Mouse (Mus musculus) lung, adult 2 months (tissue): ENCODE measurements at regions not wholly inside any gene's neighbourhood (a gene's known extent, or its start where the extent isn't known, plus 50 kb on each side); places are given as distances from the start of the nearest gene placed in this dataset.
"Not testable (repeated sequence)": the region's sequence is repeated elsewhere in the genome, so short reads cannot be mapped to it uniquely, and the experiment has no call there.

Experiments
- DNase-seq: peaks from one replicate; pipeline ENCODE4 v3.0.0; 2022
- H3K4me1 ChIP-seq: fragments of 200-500 bp; 2 replicates; pipeline ENCODE4 v1.6.1; 2011; ENCODE audit warnings: low read length; ENCODE audit not compliant: control insufficient read depth, insufficient read depth
- H3K4me3 ChIP-seq: fragments of 200-500 bp; replicated peaks from 2 replicates; pipeline ENCODE3; 2011; ENCODE audit warnings: low read depth, mild to moderate bottlenecking, control low read depth, low read length; ENCODE audit errors: extremely low read depth
- CTCF ChIP-seq: fragments of 200-500 bp; IDR thresholded peaks from 2 replicates; pipeline ENCODE4 v1.5.1; 2011; ENCODE audit warnings: mild to moderate bottlenecking, low read length, control low read depth; ENCODE audit not compliant: insufficient read depth
- POLR2A ChIP-seq: fragments of 200-500 bp; IDR thresholded peaks from 2 replicates; pipeline ENCODE4 v1.6.1; 2011; ENCODE audit warnings: low read depth, mild to moderate bottlenecking, control low read depth, low read length, borderline replicate concordance; ENCODE audit errors: extremely low read depth
- WGBS: fragments of 180-500 bp; shearing (Covaris S2); methylation state at CpG from one replicate; pipeline ENCODE4 v1.1.7; 2018; 5-methylcytosine and 5-hydroxymethylcytosine counted together

- TF ChIP-seq CTCF (no peak), POLR2A (no peak)
- Histone ChIP-seq H3K4me1 (no peaks in the 10 kb centered on the region), H3K4me3 (no peak overlapping the region)
- DNase-seq, result peak; percentile 15
- 8% methylated on average over 2 of the region's 2 CpGs for WGBS
These were observed 91.5 kb upstream of the Zfp746 start for GRCm38 (mm10) chr6:48177936-48178335.

DNA sequence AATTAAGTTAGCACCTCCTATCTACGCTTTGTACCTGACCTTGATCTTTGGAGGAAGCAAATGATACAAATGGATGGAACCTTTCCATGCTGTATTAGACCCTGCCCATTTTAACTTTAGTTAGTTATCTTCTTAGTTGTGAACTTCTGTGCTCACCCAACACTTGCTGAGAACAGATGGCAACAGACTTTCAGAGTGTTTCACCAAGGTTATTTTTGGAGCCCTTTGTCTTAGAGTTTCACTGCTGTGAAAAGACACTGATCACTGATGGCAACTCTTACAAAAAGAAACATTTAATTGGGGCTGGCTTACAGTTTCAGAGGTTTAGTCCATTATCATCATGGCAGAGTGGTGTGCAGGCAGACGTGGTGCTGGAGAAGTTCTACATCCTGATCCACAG, 88.8 kb upstream of the Zfp746 start:
- Histone ChIP-seq H3K4me3 (no peak overlapping the region), H3K4me1 (no peaks in the 10 kb centered on the region)
- TF ChIP-seq CTCF (no peak), POLR2A (no peak)
- DNase-seq, result no peak
- 72% methylated on average over 2 of the region's 2 CpGs for WGBS

DNA sequence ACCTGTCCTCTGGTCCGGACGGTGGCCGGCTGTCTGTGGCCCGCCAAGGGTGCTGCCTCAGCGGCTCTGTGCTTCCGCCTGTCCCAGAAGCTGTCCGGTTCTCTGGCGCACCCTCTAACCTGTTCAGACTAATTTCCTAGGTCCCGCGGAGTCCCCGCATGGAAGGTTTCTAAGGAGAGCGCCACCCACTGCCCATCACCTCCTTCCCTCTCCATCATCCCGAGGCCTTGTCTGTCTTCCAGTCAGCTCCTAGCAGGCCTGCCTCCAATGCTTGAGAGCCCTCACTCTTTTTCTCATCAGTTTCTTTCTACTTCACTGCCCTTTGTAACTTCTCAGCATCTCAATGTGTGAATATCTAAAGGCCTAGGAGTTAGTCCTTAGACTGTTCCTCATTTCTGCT, 86.4 kb upstream of the Zfp746 start:
- DNase-seq, H3K4me3 ChIP-seq, H3K4me1 ChIP-seq: not testable (repeated sequence)
- 89% methylated on average over 13 of the region's 13 CpGs for WGBS

DNA sequence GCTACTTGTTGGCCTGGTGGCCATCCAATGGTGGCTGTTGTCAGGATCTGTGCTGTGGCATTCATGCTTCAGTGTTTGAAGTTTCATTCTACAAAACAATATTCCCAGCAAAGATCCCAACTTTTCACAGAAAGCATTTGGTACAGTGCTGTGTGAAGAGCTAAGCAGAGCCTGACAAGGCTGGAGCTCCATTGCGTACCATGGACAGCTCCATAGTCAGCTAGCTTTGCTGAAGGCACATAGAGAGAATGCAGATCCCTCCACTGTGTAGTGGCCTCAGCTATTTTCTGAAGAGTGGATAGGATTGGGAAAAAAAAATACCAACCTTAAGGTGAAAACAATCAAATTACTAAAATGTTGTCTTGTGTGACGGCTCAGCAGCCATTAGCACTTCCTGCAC, 50.5 kb upstream of the Zfp746 start:
- Histone ChIP-seq H3K4me3 (no peak overlapping the region), H3K4me1 (no peaks in the 10 kb centered on the region)
- TF ChIP-seq CTCF (no peak), POLR2A (no peak)
- WGBS, result 59% methylated on average over 2 of the region's 2 CpGs
- DNase-seq, result no peak
